Mouse (Mus musculus): Measurements from ENCODE around the gene Sh3rf3. TPM values are rescaled to one million over a fixed set of nuclear protein-coding genes. Genes with fewer than 3 reads are reported as not detected.

The Sh3rf3 gene
- polyA plus RNA-seq, 1 experiment: 0.44 TPM

DNA sequence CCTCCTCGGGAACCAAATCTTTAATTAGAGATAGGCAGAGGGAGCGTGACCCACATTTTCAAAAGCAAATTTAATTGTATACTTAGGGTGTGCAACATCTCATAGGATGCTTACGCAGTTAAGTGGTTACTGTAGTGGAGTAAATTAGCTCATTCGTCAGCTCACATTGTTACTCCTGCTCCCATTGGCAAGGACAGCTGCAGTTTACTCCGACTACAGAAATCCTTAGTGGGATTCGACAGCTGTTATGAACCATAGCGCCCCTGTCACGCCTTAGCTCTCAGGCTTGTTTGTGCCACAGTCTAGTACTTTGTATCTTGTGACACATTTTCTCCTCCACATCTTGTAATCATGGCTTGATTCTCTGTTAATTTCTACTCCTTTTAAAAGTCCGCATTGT is 200.5 kb downstream of the Sh3rf3 start:
- H3K36me3 ChIP-seq (ENCODE audit: control insufficient read depth, insufficient read depth, low read length): no peaks in the 10 kb centered on the region
- 85% methylated on average over 9 of the region's 9 CpGs for WGBS
- no peak overlapping the region for H3K4me3 ChIP-seq (ENCODE audit: low read depth, low read length)
- no peak for TF ChIP-seq POLR2A (IDR thresholded peaks at IDR 0.05; ENCODE audit: low read depth, low read length)
- TF ChIP-seq CTCF (IDR thresholded peaks at IDR 0.05; ENCODE audit: extremely low read depth, insufficient read length, insufficient replicate concordance, low read depth, low read length): no peak
- H3K4me1 ChIP-seq (ENCODE audit: control insufficient read depth, insufficient read depth, insufficient read length, low read length): no peaks in the 10 kb centered on the region
- no peak overlapping the region for H3K27ac ChIP-seq (ENCODE audit: insufficient read depth, low read depth, low read length)
- no peaks in the 10 kb centered on the region for H3K27me3 ChIP-seq (ENCODE audit: control insufficient read depth, insufficient read depth, low read length)

DNA sequence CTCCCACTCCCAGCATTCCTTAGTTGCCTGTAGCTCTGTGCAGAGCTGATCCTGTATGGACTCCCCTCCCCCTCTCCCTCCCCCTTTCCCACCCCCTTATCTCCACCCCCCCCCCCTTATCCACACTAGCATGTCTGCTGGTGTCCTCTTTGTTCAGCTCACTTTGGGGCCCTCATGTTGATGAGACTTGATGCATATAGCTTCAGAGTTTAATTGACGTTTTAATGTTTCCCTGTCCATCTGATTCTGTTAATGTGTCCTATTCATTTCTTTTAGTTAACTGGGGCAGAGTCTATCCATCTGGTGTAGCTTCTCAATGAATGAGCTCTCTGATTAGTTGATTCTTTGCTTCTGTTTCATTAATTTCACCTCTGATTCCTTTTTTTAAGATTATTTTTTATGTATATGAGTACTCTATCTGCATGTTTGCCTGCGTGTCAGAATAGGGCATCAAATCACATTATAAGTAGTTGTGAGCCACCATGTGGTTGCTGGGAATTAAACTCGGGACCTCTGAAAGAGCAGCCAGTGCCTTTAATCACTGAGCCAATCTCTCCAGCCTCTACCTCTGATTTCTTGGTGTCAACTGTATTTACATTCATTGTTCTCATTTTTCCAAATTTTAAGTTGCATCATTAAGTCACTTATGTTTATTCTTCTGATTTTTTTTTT is 206.3 kb downstream of the Sh3rf3 start:
- TF ChIP-seq CTCF (IDR thresholded peaks at IDR 0.05; ENCODE audit: extremely low read depth, insufficient read length, insufficient replicate concordance, low read depth, low read length): no peak
- no peak for TF ChIP-seq POLR2A (IDR thresholded peaks at IDR 0.05; ENCODE audit: low read depth, low read length)
- H3K27ac ChIP-seq (ENCODE audit: insufficient read depth, low read depth, low read length): no peak overlapping the region
- 63% methylated on average over 3 of the region's 3 CpGs for WGBS
- H3K36me3 ChIP-seq (ENCODE audit: control insufficient read depth, insufficient read depth, low read length): no peaks in the 10 kb centered on the region
- H3K4me1 ChIP-seq (ENCODE audit: control insufficient read depth, insufficient read depth, insufficient read length, low read length): no peaks in the 10 kb centered on the region
- H3K4me3 ChIP-seq (ENCODE audit: low read depth, low read length): no peak overlapping the region
- H3K27me3 ChIP-seq (ENCODE audit: control insufficient read depth, insufficient read depth, low read length): no peaks in the 10 kb centered on the region

DNA sequence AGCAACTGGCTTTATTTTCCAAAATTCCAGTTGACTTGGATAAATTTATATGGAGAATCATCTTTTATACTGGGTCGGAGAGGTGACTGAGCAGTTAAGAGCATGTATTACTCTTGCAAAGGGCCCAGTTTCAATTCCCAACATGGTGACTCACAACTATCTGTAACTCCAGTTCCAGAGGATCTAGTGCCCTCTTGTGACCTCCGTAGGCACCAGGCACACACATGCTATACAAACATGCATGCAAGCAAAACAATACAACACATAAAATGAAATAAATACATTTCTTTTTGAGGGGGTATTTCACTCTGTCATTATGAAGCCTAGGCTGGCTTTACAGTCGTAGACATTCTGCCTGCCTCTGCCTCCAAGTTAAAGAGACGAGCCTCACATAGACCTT is 237.3 kb downstream of the Sh3rf3 start:
- Histone ChIP-seq H3K36me3 (ENCODE audit: control insufficient read depth, insufficient read depth, low read length) (no peaks in the 10 kb centered on the region), H3K27me3 (ENCODE audit: control insufficient read depth, insufficient read depth, low read length) (no peaks in the 10 kb centered on the region), H3K4me3 (ENCODE audit: low read depth, low read length) (no peak overlapping the region), H3K4me1 (ENCODE audit: control insufficient read depth, insufficient read depth, insufficient read length, low read length) (no peaks in the 10 kb centered on the region), H3K27ac (ENCODE audit: insufficient read depth, low read depth, low read length) (no peak overlapping the region)
- TF ChIP-seq CTCF (IDR thresholded peaks at IDR 0.05; ENCODE audit: extremely low read depth, insufficient read length, insufficient replicate concordance, low read depth, low read length) (no peak), POLR2A (IDR thresholded peaks at IDR 0.05; ENCODE audit: low read depth, low read length) (no peak)
- 87% methylated on average over 4 of the region's 4 CpGs for WGBS

DNA sequence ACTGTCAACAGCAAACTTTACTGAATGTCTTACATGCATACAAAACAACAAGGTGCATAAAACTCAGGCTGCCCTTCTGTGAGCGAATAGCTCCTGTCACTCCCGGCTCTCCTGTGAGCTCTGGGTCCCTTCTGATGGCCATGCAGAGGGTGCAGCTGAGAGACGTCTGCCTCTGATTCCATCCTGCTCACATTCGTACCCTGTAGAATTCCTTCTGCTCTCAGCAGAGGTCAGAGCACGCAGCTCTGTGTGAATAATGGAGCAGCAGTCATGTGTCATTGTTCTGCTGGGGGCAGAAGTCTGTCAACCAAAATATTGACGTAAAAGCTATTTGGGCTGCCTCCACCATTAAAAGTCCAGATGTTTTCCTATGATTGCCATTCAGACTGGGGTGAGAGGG is 243.1 kb downstream of the Sh3rf3 start:
- WGBS: 49% methylated on average over 6 of the region's 6 CpGs
- Histone ChIP-seq H3K4me1 (ENCODE audit: control insufficient read depth, insufficient read depth, insufficient read length, low read length) (no peaks in the 10 kb centered on the region), H3K27me3 (ENCODE audit: control insufficient read depth, insufficient read depth, low read length) (no peaks in the 10 kb centered on the region), H3K4me3 (ENCODE audit: low read depth, low read length) (no peak overlapping the region), H3K36me3 (ENCODE audit: control insufficient read depth, insufficient read depth, low read length) (no peaks in the 10 kb centered on the region), H3K27ac (ENCODE audit: insufficient read depth, low read depth, low read length) (no peak overlapping the region)
- TF ChIP-seq POLR2A (IDR thresholded peaks at IDR 0.05; ENCODE audit: low read depth, low read length): no peak
- TF ChIP-seq CTCF (IDR thresholded peaks at IDR 0.05; ENCODE audit: extremely low read depth, insufficient read length, insufficient replicate concordance, low read depth, low read length): no peak

DNA sequence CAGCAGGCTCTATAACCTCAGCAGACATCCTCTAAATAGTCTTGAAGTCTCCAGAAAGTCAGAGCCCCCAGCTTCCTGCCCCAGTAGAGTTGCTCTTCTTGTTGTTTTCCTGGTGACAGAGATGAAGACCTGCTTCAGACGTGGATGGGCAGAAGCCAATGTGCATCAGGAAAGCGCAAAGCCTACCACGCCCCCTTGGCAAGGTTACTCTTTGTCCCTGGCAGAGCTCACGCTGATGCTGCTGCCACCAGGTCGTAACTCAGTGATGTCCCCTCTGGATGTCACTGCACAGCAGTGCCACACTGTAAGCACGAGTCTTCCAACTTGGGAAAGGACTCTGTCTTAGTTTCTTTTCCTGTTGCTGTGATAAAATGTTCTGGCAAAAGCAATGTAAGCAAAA is 253.6 kb downstream of the Sh3rf3 start:
- 66% methylated on average over 6 of the region's 6 CpGs for WGBS
- Histone ChIP-seq H3K4me3 (ENCODE audit: low read depth, low read length) (no peak overlapping the region), H3K27me3 (ENCODE audit: control insufficient read depth, insufficient read depth, low read length) (no peaks in the 10 kb centered on the region; the same call in 1 of the 2 replicates), H3K36me3 (ENCODE audit: control insufficient read depth, insufficient read depth, low read length) (no peaks in the 10 kb centered on the region), H3K27ac (ENCODE audit: insufficient read depth, low read depth, low read length) (no peak overlapping the region), H3K4me1 (ENCODE audit: control insufficient read depth, insufficient read depth, insufficient read length, low read length) (no peaks in the 10 kb centered on the region)
- TF ChIP-seq CTCF (IDR thresholded peaks at IDR 0.05; ENCODE audit: extremely low read depth, insufficient read length, insufficient replicate concordance, low read depth, low read length) (no peak), POLR2A (IDR thresholded peaks at IDR 0.05; ENCODE audit: low read depth, low read length) (no peak)

DNA sequence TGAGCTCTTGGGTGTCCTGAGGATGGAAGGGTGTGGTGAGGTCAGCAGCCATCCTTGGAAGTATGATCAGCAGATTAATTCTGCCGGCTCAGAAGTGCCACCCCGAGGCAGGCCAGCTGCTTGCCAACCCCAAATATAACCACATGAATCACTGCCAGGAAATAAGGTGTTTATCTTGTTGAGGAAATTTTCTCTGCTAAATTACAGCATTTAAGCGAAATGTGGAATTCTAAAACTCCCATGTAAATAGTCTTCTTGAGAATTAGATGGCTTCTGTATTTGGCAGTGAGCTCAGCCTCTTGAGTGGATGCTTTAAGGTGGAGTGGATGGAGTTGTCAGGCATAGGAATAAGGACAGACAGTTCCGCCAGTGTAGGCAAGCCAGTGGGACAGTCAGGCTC is 259.7 kb downstream of the Sh3rf3 start:
- WGBS: 52% methylated on average over 4 of the region's 4 CpGs
- no peaks in the 10 kb centered on the region for H3K4me1 ChIP-seq (ENCODE audit: control insufficient read depth, insufficient read depth, insufficient read length, low read length)
- H3K27me3 ChIP-seq (ENCODE audit: control insufficient read depth, insufficient read depth, low read length): no peaks in the 10 kb centered on the region
- H3K27ac ChIP-seq (ENCODE audit: insufficient read depth, low read depth, low read length): no peak overlapping the region
- no peaks in the 10 kb centered on the region for H3K36me3 ChIP-seq (ENCODE audit: control insufficient read depth, insufficient read depth, low read length)
- no peak overlapping the region for H3K4me3 ChIP-seq (ENCODE audit: low read depth, low read length)
- no peak for TF ChIP-seq POLR2A (IDR thresholded peaks at IDR 0.05; ENCODE audit: low read depth, low read length)
- TF ChIP-seq CTCF (IDR thresholded peaks at IDR 0.05; ENCODE audit: extremely low read depth, insufficient read length, insufficient replicate concordance, low read depth, low read length): no peak

DNA sequence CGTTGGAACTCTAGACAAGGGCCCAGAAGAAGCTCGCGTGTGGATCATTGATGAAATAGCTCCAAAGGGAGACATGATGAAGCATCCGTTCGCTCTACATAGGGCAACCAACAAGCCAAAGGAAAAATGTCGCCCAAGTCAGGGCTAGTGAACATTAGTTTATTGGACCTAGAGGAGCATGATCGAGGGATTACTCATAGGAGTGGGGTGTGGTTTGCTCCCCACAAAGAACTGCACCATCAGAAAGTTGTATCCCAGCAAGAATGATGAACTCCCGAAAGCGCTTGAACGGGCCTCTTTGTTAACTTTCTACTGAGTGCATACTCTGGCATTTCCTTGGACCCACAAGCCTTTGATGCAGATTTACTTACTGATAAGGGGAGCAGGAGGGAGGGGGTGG is 263.5 kb downstream of the Sh3rf3 start:
- 86% methylated on average over 10 of the region's 10 CpGs for WGBS
- no peak overlapping the region for H3K27ac ChIP-seq (ENCODE audit: insufficient read depth, low read depth, low read length)
- no peaks in the 10 kb centered on the region for H3K36me3 ChIP-seq (ENCODE audit: control insufficient read depth, insufficient read depth, low read length)
- no peaks in the 10 kb centered on the region for H3K27me3 ChIP-seq (ENCODE audit: control insufficient read depth, insufficient read depth, low read length)
- no peaks in the 10 kb centered on the region for H3K4me1 ChIP-seq (ENCODE audit: control insufficient read depth, insufficient read depth, insufficient read length, low read length)
- no peak for TF ChIP-seq POLR2A (IDR thresholded peaks at IDR 0.05; ENCODE audit: low read depth, low read length)
- no peak for TF ChIP-seq CTCF (IDR thresholded peaks at IDR 0.05; ENCODE audit: extremely low read depth, insufficient read length, insufficient replicate concordance, low read depth, low read length)
- no peak overlapping the region for H3K4me3 ChIP-seq (ENCODE audit: low read depth, low read length)

All from small intestine, adult 2 months (tissue).